Mouse (Mus musculus): ENCODE results near the gene Olfr64.

- TF ChIP-seq POLR2A (IDR thresholded peaks at IDR 0.05; ENCODE audit: extremely low read depth, insufficient read depth, low read length) (no peak), CTCF (IDR thresholded peaks at IDR 0.05; ENCODE audit: low read depth, low read length) (no peak)
Observed at GRCm38 (mm10) chr7:103854669-103855068, 39.6 kb downstream of the Olfr64 start.
